Mouse (Mus musculus): ENCODE data around the gene Srpk1.
A peak's percentile ranks its signal among the peaks of the same experiment; 100 is the strongest.

The Srpk1 gene

DNA sequence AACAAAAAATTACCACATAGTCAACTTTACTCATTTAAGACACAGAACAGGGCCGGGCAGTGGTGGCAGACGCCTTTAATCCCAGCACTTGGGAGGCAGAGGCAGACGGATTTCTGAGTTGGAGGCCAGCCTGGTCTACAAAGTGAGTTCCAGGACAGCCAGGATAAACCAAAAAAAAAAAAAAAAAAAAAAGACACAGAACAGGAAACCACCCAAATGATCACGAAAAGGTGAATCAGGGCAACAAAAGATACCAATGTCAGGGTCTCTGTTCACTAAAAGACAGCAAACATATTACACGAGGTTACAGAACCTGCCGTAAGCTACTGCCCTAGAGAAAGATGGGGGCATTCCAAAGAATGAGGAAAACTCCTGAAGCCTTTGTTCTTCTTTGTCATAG is 9.4 kb downstream of the Srpk1 start:
- no peak for DNase-seq (ENCODE audit: low spot score in 2 of 2)

GRCm38 (mm10) chr17:28612603-28613002 is 9.9 kb downstream of the Srpk1 start:
- no peak for DNase-seq (ENCODE audit: low spot score in 2 of 2)

DNA sequence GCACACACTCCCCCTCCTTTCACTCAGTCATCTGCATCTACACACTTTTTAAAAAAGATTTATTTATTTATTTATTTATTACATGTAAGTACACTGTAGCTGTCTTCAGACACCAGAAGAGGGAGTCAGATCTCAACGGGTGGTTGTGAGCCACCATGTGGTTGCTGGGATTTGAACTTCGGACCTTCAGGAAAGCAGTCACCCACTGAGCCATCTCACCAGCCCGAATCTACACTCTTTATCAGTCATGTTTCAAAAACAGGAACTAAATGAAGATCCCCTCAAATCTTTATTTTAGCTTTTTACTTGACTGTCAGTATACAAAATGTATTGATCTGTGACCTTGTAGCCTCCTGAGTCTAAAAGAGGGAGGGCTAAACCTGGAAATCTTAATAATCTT is 13.0 kb downstream of the Srpk1 start:
- no peak for DNase-seq (ENCODE audit: low spot score in 2 of 2)

GRCm38 (mm10) chr17:28601557-28602250 is 20.8 kb downstream of the Srpk1 start:
- no peak for DNase-seq (ENCODE audit: low spot score in 2 of 2)

DNA sequence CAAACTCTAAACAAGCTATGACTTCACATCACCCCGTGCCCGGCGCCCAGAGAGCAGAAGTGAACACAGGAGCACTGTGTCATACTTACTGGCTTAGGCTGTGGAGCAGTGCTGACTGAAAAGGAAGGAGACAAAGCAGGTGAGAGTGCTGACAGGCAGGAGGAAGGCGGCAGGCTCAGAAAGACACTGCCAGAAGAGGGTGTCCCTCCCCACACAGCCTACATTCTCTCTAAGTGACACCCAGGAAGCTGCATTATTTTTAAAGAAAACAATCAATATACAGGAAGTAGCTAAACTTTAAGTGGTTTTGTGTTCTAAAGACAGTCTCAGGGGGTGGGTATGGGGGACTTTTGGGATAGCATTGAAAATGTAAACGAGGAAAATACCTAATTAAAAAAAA is 21.7 kb downstream of the Srpk1 start:
- no peak for DNase-seq (ENCODE audit: low spot score in 2 of 2)

- DNase-seq (ENCODE audit: low spot score in 2 of 2) = no peak
Observed at GRCm38 (mm10) chr17:28593965-28594364, 28.5 kb downstream of the Srpk1 start.

- peak; percentile 44 to 70 for DNase-seq (ENCODE audit: low spot score in 2 of 2)
Observed at GRCm38 (mm10) chr17:28592998-28593397, 29.5 kb downstream of the Srpk1 start.

GRCm38 (mm10) chr17:28591476-28591875 is 31.0 kb downstream of the Srpk1 start:
- DNase-seq (ENCODE audit: low spot score in 2 of 2) = no peak

GRCm38 (mm10) chr17:28590596-28590995 is 31.9 kb downstream of the Srpk1 start:
- DNase-seq (ENCODE audit: low spot score in 2 of 2) = no peak

- no peak for DNase-seq (ENCODE audit: low spot score in 2 of 2)
Observed at GRCm38 (mm10) chr17:28588591-28588990, 33.9 kb downstream of the Srpk1 start.

DNA sequence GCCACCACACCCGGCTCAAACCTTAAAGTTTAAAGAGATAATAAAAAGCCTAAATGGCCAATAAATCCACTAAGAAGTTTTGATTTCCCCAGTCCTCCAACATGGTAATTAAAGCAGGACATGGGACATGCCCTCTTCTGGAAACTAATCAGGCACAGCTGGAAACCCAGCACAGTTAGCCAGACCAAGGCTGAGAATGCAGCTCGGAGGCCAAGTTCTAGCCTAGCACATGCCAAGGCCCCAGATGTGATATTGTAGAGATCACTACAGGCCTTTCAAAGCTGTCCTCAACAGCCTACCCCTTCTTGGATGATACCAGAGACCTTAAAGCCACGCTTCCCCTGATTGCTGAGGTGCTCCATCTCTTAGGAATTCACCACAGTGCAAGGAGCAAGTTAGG is 36.0 kb downstream of the Srpk1 start:
- DNase-seq (ENCODE audit: low spot score in 2 of 2) = no peak

DNA sequence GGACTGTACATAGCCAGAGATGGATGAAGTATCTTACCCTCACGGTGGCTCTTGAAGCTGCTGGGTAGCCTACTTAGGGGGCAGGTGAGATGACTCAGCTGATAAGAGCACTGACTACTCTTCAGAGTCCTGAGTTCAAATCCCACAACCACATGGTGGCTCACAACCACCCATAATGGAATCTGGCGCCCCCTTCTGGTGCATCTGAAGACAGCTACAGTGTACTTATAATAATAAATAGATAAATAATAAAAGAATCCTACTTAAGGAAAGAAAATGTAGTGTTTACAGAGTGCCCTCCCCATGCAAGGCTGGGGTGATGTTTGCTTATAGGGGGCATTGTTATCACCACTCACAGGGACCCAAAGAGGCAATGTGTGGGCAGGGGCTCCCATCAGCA is 41.5 kb downstream of the Srpk1 start:
- DNase-seq (ENCODE audit: low spot score in 2 of 2) = no peak

GRCm38 (mm10) chr17:28580396-28580795 is 42.1 kb downstream of the Srpk1 start:
- no peak for DNase-seq (ENCODE audit: low spot score in 2 of 2)

DNA sequence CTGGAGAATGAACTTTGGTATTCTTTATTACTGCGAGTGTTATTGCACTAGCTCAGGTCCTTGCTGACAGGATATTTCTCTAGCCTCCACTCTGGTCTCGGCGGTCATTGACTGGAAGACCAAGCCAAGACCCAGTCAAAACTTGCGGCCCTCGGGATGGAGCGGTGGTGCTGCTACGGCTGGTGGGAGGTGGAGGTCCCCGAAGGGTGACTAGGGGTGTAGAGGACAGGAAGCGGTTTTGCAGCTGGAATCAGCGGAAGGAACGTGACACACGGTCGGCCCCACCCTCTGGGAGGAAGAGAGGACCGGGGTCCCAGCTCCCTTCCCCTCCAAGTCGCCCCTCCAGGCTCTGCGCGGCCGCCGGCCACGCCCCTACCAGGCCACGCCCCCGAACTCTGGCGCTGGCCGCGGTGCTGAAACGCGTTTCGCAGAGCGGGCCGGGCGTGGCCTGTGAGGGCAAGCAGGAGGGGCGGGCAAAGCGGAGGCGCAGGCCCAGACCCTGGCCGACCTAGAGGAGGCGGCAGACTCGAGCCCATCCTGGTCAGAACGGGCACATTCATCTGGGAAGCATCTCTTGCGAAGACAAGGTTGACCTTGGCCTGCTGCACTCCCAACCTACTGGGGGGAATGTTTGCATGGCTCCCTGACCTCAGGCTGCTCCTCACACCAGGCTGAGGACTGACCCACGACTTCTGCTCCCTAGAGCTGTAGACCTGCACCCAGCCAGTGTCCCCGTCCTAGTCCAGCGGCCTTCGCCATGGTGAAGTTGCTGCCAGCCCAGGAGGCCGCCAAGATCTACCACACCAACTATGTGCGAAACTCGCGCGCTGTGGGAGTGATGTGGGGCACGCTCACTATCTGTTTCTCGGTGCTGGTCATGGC is 47.0 kb downstream of the Srpk1 start, which contains the start of gene Lhfpl5:
Gene Lhfpl5 (plus strand): TSS at position 398 of the 882 bp plus-strand sequence.
- DNase-seq (ENCODE audit: low spot score in 2 of 2) = no peak

GRCm38 (mm10) chr17:28572941-28573340 is 49.6 kb downstream of the Srpk1 start:
- DNase-seq (ENCODE audit: low spot score in 2 of 2) = no peak

- DNase-seq (ENCODE audit: low spot score in 2 of 2) = no peak
Observed at GRCm38 (mm10) chr17:28572521-28572920, 50.0 kb downstream of the Srpk1 start.

DNA sequence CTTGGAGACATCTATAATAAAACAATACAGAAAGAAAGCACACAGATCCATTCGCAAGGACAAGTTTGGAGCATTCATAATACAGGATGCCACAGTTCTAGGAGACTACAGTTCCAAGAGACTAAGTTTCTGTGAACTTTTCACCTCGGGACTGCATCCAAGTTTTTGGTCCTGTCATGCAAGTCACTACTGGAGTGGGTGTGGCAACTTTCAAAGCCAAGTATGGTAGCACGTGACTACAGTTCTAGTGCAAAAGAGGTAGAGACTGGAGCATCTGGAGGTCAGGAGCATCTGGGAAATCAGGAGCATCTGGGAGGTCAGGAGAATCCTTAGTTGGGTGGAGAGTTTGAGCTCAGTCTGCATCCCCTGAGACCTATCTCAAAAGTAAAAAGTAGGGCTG is 50.6 kb downstream of the Srpk1 start:
- DNase-seq (ENCODE audit: low spot score in 2 of 2) = no peak

- no peak for DNase-seq (ENCODE audit: low spot score in 2 of 2)
Observed at GRCm38 (mm10) chr17:28567541-28567940, 55.0 kb downstream of the Srpk1 start.

DNA sequence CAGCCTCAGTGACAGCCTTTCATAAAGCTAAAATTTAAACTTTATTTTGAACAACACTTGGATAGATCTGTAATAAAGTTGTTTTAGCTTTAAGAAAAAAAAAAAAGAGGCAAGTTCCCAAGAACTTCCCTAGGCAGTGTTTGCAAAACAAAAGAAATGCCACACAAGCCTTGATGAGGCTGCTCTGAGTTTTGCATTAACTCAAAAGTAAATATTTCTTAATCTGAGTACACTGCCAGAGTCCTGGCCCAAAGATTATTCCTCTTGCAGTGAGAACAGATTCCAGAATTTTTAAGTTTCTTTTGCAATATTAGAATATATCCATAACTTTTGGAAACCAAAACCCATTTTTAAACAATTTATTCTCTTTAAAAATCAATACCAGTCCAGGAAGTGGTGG is 57.3 kb downstream of the Srpk1 start:
- DNase-seq (ENCODE audit: low spot score in 2 of 2) = no peak

- no peak for DNase-seq (ENCODE audit: low spot score in 2 of 2)
Observed at GRCm38 (mm10) chr17:28561613-28562012, 60.9 kb downstream of the Srpk1 start.

GRCm38 (mm10) chr17:28560598-28560997 is 61.9 kb downstream of the Srpk1 start, which contains the start of gene Clps:
Clps (minus strand) TSS chr17:28560766.
- no peak for DNase-seq (ENCODE audit: low spot score in 2 of 2)

DNA sequence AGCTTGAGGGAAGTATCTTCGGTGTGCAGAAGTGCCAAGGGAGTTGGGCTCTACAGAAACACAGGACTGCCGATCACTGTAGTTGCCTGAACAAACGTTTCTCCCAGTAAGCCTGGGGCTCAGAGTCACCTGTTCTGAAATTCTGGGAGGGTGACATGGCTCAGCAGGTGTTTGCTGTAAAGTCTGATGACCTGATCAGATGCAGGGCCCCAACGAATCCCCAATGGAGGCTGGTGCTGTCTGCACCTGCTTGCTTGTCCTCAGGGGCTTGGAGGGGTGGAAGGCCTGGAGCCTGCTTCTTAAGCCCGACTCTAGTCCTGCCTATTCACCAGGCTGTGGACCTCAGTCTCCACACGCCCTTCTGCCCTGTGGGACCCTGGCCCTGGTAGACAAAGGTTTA is 64.7 kb downstream of the Srpk1 start:
- DNase-seq (ENCODE audit: low spot score in 2 of 2) = no peak
